23 mouse cellular contexts compared by ENCODE assay signal in genomic region chr1:33639234-33639633, GRCm38 (mm10). TPM values are rescaled to one million over a fixed set of nuclear protein-coding genes. Genes with fewer than 3 reads are reported as not detected.
DNase-seq lines count a peak whose midpoint lies in the region; ATAC-seq and TF ChIP-seq lines count a peak whose summit lies in the region.
"Had no signal": no experiment of that assay in that cellular context is flagged by ENCODE, and none has a peak within 500 bp of the region (broad histone marks: within the 10 kb centered on the region; RNA-seq: fewer than 3 reads in every experiment).

No protein-coding gene starts in this region.

- H3K36me3 ChIP-seq in liver, embryonic 12.5 days: peaks cover 86% of the 10 kb centered on the region
- peaks cover 44% of the 10 kb centered on the region for H3K36me3 ChIP-seq in liver, embryonic 16.5 days (ENCODE audit: control insufficient read depth, insufficient read depth)
- H3K36me3 ChIP-seq in thymus, adult 2 months (ENCODE audit: control insufficient read depth, insufficient read depth, low read length): peaks cover 15% of the 10 kb centered on the region
- peaks cover 13% of the 10 kb centered on the region for H3K36me3 ChIP-seq in intestine, embryonic 15.5 days
- peaks cover 16% of the 10 kb centered on the region for H3K36me3 ChIP-seq in hindbrain, embryonic 12.5 days

- H3K4me2 ChIP-seq in liver, embryonic 12.5 days: no peak overlapping the region
- no peak overlapping the region for H3K4me2 ChIP-seq in liver, embryonic 16.5 days (ENCODE audit: low read depth, low read length)
- H3K4me2 ChIP-seq in intestine, embryonic 15.5 days (replicated peaks): no peak overlapping the region
- no peak overlapping the region for H3K4me2 ChIP-seq in hindbrain, embryonic 12.5 days (replicated peaks)
- H3K4me2 ChIP-seq: embryonic facial prominence, embryonic 15.5 days; forebrain, embryonic 13.5 days; heart, embryonic 13.5 days; hindbrain, embryonic 13.5 days had no signal

- WGBS in liver, embryonic 12.5 days (ENCODE audit: insufficient replicate concordance): 75% methylated on average over 7 of the region's 7 CpGs
- WGBS in liver, embryonic 16.5 days (ENCODE audit: insufficient replicate concordance): 67% methylated on average over 7 of the region's 7 CpGs
- 98% methylated on average over 7 of the region's 7 CpGs for WGBS in thymus, adult 2 months
- WGBS in intestine, embryonic 15.5 days: 92% methylated on average over 7 of the region's 7 CpGs
- 98% methylated on average over 7 of the region's 7 CpGs for WGBS in hindbrain, embryonic 12.5 days

- ATAC-seq in liver, embryonic 12.5 days: peak; percentile 85
- ATAC-seq in liver, embryonic 16.5 days (ENCODE audit: low read depth): peak; percentile 83
- no peak for ATAC-seq in intestine, embryonic 15.5 days
- ATAC-seq in hindbrain, embryonic 12.5 days (ENCODE audit: low FRiP score): no peak
- ATAC-seq: CD4-positive, CD25-positive, alpha-beta regulatory T cell, adult 4 months; forebrain, embryonic 13.5 days; hindbrain, postnatal 0 days had no signal

- DNase-seq in heart, adult 11 months: peak; percentile 55
- no peak for DNase-seq in heart, postnatal 36 days
- DNase-seq in thymus, adult 2 months: no peak
- DNase-seq: adrenal gland, adult 8-10 months; adrenal gland, postnatal 36 days; B cell, adult 2 months; cerebellum, adult 11 months; cerebellum, adult 8-10 months; cerebellum, postnatal 14 days; embryo, embryonic 11 days; gastrocnemius, adult 2 months; gastrocnemius, postnatal 25 days; heart, postnatal 4 days had no signal

- TF ChIP-seq CTCF in thymus, adult 2 months (IDR thresholded peaks at IDR 0.05; ENCODE audit: borderline replicate concordance, control insufficient read depth, extremely low read depth, insufficient read depth, low read length, poor library complexity): no peak

- peaks cover 42% of the 10 kb centered on the region for H3K4me1 ChIP-seq in liver, embryonic 12.5 days
- H3K4me1 ChIP-seq in liver, embryonic 16.5 days (ENCODE audit: control insufficient read depth, low read depth, low read length): peaks cover 6% of the 10 kb centered on the region
- no peaks in the 10 kb centered on the region for H3K4me1 ChIP-seq in thymus, adult 2 months (replicated peaks; ENCODE audit: control insufficient read depth, insufficient read depth, low read length)
- no peaks in the 10 kb centered on the region for H3K4me1 ChIP-seq in intestine, embryonic 15.5 days (replicated peaks)
- no peaks in the 10 kb centered on the region for H3K4me1 ChIP-seq in hindbrain, embryonic 12.5 days
- H3K4me1 ChIP-seq: embryonic facial prominence, embryonic 15.5 days; forebrain, embryonic 13.5 days; hindbrain, embryonic 13.5 days had no signal

- H3K27me3 ChIP-seq in liver, embryonic 12.5 days (replicated peaks): no peaks in the 10 kb centered on the region
- H3K27me3 ChIP-seq in liver, embryonic 16.5 days (ENCODE audit: control insufficient read depth, insufficient read depth, low read depth, low read length): no peaks in the 10 kb centered on the region
- H3K27me3 ChIP-seq in thymus, adult 2 months (ENCODE audit: control insufficient read depth, insufficient read depth, low read length): no peaks in the 10 kb centered on the region
- H3K27me3 ChIP-seq in intestine, embryonic 15.5 days (replicated peaks): no peaks in the 10 kb centered on the region
- no peaks in the 10 kb centered on the region for H3K27me3 ChIP-seq in hindbrain, embryonic 12.5 days
- H3K27me3 ChIP-seq: embryonic facial prominence, embryonic 15.5 days; forebrain, embryonic 13.5 days; heart, embryonic 13.5 days; hindbrain, embryonic 13.5 days had no signal

- H3K9me3 ChIP-seq in liver, embryonic 12.5 days (replicated peaks): peaks cover 7% of the 10 kb centered on the region; the same call in 1 of the 2 replicates
- no peaks in the 10 kb centered on the region for H3K9me3 ChIP-seq in liver, embryonic 16.5 days (replicated peaks; ENCODE audit: control insufficient read depth, low read length)
- H3K9me3 ChIP-seq in intestine, embryonic 15.5 days: no peaks in the 10 kb centered on the region
- H3K9me3 ChIP-seq in hindbrain, embryonic 12.5 days (replicated peaks): 0 out of 2 replicates have a peak, but pooled peaks cover 3% of the 10 kb centered on the region
- H3K9me3 ChIP-seq: embryonic facial prominence, embryonic 15.5 days; forebrain, embryonic 13.5 days; heart, embryonic 13.5 days; hindbrain, embryonic 13.5 days had no signal

- intact Hi-C loops in heart, postnatal 36 days (cut with DNase I): no loop called here

- no peak overlapping the region for H3K9ac ChIP-seq in liver, embryonic 12.5 days
- H3K9ac ChIP-seq in liver, embryonic 16.5 days (ENCODE audit: low read depth, low read length): no peak overlapping the region
- H3K9ac ChIP-seq in intestine, embryonic 15.5 days: no peak overlapping the region
- no peak overlapping the region for H3K9ac ChIP-seq in hindbrain, embryonic 12.5 days
- H3K9ac ChIP-seq: embryonic facial prominence, embryonic 15.5 days; forebrain, embryonic 13.5 days; heart, embryonic 13.5 days; hindbrain, embryonic 13.5 days had no signal

- H3K4me3 ChIP-seq in liver, embryonic 12.5 days: no peak overlapping the region
- H3K4me3 ChIP-seq in liver, embryonic 16.5 days (ENCODE audit: low read depth, low read length): no peak overlapping the region
- H3K4me3 ChIP-seq in thymus, adult 2 months (ENCODE audit: control insufficient read depth, insufficient read depth, low read length): no peak overlapping the region
- no peak overlapping the region for H3K4me3 ChIP-seq in intestine, embryonic 15.5 days (replicated peaks)
- no peak overlapping the region for H3K4me3 ChIP-seq in hindbrain, embryonic 12.5 days
- H3K4me3 ChIP-seq: embryonic facial prominence, embryonic 15.5 days; forebrain, embryonic 13.5 days; gastrocnemius, adult 2 months; heart, embryonic 13.5 days; hindbrain, embryonic 13.5 days had no signal

- no peak for TF ChIP-seq POLR2A in thymus, adult 2 months (IDR thresholded peaks at IDR 0.05; ENCODE audit: control insufficient read depth, extremely low read depth, insufficient read depth, low read length, poor library complexity)

- peak overlapping the region; percentile 31; the same call in 1 of the 2 replicates for H3K27ac ChIP-seq in liver, embryonic 12.5 days
- H3K27ac ChIP-seq in liver, embryonic 16.5 days (ENCODE audit: low read length): no peak overlapping the region; the same call in 1 of the 2 replicates
- H3K27ac ChIP-seq in thymus, adult 2 months (ENCODE audit: control insufficient read depth, insufficient read depth, low read length): no peak overlapping the region
- no peak overlapping the region for H3K27ac ChIP-seq in intestine, embryonic 15.5 days
- H3K27ac ChIP-seq in hindbrain, embryonic 12.5 days: no peak overlapping the region
- H3K27ac ChIP-seq: embryonic facial prominence, embryonic 15.5 days; forebrain, embryonic 13.5 days; gastrocnemius, adult 2 months; heart, embryonic 13.5 days; hindbrain, embryonic 13.5 days; hindbrain, postnatal 0 days had no signal

RNA-seq across cellular contexts. Expression of gene Prim2, which starts 30.4 kb away (rescaled TPM):
- 1 to 10 TPM; 2.4 TPM for total RNA-seq in heart, postnatal 36 days (2021)
- polyA plus RNA-seq in liver, embryonic 12.5 days (2016; fragmentation: Nextera tagmentation; extraction: Ambion mirVana): 49.2 and 50.0 TPM in 2 replicates
- 27.4 and 30.4 TPM in 2 replicates for polyA plus RNA-seq in liver, embryonic 16.5 days (2015; fragmentation: Nextera tagmentation; extraction: Ambion mirVana)
- polyA plus RNA-seq in thymus, adult 2 months (2012; rRNA removed): 16.2 and 18.6 TPM in 2 replicates
- 29.7 and 30.8 TPM in 2 replicates for polyA plus RNA-seq in intestine, embryonic 15.5 days (2015; fragmentation: Nextera tagmentation; extraction: Ambion mirVana)
- polyA plus RNA-seq in hindbrain, embryonic 12.5 days (2016; fragmentation: Nextera tagmentation; extraction: Ambion mirVana): 30.0 and 31.1 TPM in 2 replicates

Comparison
In these comparisons a context has a peak if more than half of its experiments do, and no peak if none do; other contexts are left out.
1. ATAC-seq: peak in liver, embryonic 12.5 days (single experiment) and liver, embryonic 16.5 days (single experiment); none in intestine, embryonic 15.5 days (single experiment) and hindbrain, embryonic 12.5 days (single experiment).